Mouse (Mus musculus) cerebellum, adult 8-10 months (tissue): ENCODE measurements at regions not wholly inside any gene's neighbourhood (a gene's known extent, or its start where the extent isn't known, plus 50 kb on each side); places are given as distances from the start of the nearest gene placed in this dataset.

Experiments used
- DNase-seq: peaks from one replicate; pipeline ENCODE4 v3.0.0; 2022

GRCm38 (mm10) chr9:91151893-91152292 lies 210.3 kb upstream of the Zic4 start:
- no peak for DNase-seq

- no peak for DNase-seq
Observed at GRCm38 (mm10) chr9:91159311-91159710, 202.9 kb upstream of the Zic4 start.

- no peak for DNase-seq
Observed at GRCm38 (mm10) chr9:91167871-91168270, 194.3 kb upstream of the Zic4 start.

DNA sequence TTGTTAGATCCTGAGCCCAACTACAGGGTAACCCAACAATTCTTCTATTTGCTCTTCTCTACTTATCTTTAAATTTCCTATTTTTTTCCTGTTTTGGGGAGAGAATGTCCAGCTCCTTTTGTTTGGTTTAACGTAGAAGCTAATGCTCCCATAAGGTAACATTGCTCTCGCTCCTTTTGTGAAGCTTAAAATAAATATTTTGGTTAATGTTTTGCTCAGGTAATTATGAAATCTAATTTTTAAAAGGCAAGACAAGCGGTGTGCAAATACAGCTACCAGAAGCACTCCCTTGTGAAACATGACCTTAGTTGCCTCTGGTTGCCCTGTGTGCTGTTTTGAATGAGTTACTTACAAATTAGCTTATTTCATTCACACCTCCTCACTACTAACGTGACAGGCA lies 169.0 kb upstream of the Zic4 start:
- DNase-seq: no peak

- no peak for DNase-seq
Observed at GRCm38 (mm10) chr9:91193954-91194353, 168.3 kb upstream of the Zic4 start.

DNA sequence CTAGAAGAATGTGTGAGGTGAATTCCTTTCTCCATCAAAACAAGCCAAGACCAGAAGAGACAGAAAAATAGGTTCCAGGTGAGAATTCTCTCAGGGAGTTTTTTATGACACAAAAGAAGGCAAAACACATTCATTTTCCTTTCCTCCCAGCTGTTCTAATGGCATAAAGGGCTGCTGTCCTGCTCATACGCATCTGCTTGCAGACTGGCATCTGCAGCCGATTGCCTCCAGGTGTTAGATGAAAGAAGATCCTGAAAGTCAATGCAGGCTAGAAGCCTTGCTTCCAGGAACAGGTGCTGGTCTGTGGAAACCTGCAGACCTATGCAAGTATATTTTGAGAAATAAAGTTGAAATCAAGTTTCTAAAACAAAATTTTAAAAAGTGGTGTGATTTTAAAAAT lies 154.9 kb upstream of the Zic4 start:
- no peak for DNase-seq

DNA sequence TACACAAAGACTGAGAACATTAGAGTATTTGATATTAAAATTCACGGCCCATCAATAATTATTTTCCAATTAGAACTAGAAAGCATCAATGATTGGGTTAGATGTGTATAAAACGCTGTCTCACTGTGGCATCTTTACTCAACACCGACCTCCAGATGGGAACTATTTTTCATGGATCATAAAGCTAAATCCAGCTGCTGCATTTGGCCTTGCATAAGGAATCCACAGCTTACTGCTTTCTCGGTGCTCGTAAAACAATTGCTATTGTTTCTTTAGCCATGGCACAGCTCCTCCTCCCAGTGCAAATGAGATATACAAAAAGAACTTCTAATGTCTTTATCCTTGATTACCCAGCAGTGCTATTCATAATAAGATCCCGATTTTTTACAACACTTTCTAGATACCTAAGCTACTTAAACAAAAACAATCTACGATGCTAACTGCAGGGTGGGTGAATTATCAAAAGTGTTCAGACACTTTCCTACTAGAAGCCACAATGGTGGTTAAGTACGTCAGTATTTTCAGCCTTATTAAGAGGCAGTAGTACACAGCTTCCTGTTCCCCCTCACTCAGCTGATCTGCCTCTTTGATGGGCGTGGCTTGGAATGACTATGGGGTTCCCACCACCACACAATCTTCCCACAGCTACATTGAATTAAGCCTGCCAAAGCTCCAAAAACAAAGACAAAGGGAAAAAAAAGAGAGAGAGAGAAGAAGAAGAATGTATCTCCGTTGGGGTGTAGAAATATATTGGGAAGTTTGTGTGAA lies 134.4 kb upstream of the Zic4 start:
- no peak for DNase-seq

DNA sequence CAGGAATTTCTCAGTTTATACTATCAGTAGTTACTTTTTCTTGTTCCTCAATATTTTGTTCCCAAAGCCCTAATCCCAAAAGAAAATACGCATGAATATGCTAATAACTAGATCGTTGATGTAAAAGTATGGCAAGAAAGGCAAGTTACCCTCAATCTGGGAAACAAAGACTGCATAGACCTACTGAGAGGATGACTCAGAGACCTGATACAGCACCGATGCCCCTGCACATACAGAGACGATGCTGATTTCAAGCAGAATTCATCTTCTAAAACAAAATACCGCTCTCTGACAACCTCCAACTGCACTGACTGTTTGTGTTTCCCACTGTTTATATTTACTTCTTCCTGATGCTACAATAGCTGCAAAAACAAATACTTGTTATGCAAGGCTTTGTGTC lies 133.7 kb upstream of the Zic4 start:
- DNase-seq: no peak

DNA sequence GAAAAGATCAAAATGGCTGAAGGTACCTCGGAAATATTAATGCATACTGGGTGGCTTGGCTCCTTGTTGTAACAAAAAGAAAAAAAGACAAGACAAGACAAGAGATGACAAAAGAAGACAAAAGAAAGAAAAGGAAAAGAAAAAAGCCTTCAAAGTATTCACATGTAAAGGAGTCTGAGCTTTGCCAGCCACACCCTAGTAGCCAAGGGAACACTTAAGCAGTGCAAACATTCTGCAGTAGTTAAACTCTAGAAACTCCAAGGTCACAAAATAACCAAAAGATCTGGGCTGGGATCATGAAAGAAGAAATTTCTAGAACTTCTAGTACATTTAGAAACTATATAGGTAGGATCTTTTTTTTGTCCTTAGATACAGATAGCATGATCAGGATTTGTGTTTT lies 108.3 kb upstream of the Zic4 start:
- DNase-seq: no peak

DNA sequence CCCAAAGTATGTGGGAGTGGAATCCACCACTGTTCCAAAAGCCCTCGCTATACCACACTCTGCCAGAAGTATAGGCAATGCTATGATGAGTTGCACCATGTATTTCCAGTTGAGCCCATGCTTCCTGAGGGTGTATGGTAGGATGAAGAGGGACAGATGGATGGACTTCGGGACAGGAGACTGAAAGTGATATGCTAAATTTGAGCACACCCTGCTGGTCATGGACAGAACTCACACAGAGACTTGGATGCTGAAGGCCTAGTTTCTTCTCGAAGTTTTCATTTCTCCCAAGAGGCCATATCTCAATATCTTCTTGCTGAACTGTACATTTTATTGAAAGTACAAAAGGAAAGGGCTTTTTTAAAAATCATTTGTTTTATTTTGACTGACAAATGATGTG lies 70.9 kb upstream of the Zic4 start:
- DNase-seq: no peak
